ENCODE assay signal across 14 mouse cellular contexts in genomic region chr7:115500170-115500569, GRCm38 (mm10).
DNase-seq lines count a peak whose midpoint lies in the region; ATAC-seq lines count a peak whose summit lies in the region.
"Had no signal": no experiment of that assay in that cellular context is flagged by ENCODE, and none has a peak within 500 bp of the region (broad histone marks: within the 10 kb centered on the region; RNA-seq: fewer than 3 reads in every experiment).

No protein-coding gene starts in this region.

- 0 out of 2 replicates have a peak, but pooled peaks have one; percentile 37 for ATAC-seq in liver, embryonic 16.5 days (ENCODE audit: low read depth)
- ATAC-seq in liver, embryonic 12.5 days, result no peak

- H3K9me3 ChIP-seq in liver, embryonic 16.5 days (replicated peaks; ENCODE audit: control insufficient read depth, low read length), result no peaks in the 10 kb centered on the region
- H3K9me3 ChIP-seq in liver, embryonic 12.5 days (replicated peaks), result no peaks in the 10 kb centered on the region
- H3K9me3 ChIP-seq in limb, embryonic 10.5 days (replicated peaks), result no peaks in the 10 kb centered on the region
- H3K9me3 ChIP-seq: neural tube, embryonic 15.5 days had no signal

- no peaks in the 10 kb centered on the region for H3K27me3 ChIP-seq in liver, embryonic 16.5 days (ENCODE audit: control insufficient read depth, insufficient read depth, low read depth, low read length)
- no peaks in the 10 kb centered on the region for H3K27me3 ChIP-seq in liver, embryonic 12.5 days (replicated peaks)
- H3K27me3 ChIP-seq in limb, embryonic 10.5 days (ENCODE audit: low read depth, poor library complexity, severe bottlenecking), result 0 out of 2 replicates have a peak, but pooled peaks cover 5% of the 10 kb centered on the region
- H3K27me3 ChIP-seq: neural tube, embryonic 15.5 days had no signal

- peak; percentile 23 to 68 for DNase-seq in adrenal gland, adult (ENCODE audit: inconsistent age in 2 of 2, low spot score in 1 of 2)
- DNase-seq in adrenal gland, postnatal 4 days (ENCODE audit: low spot score in 2 of 2), result no peak
- no peak for DNase-seq in limb, embryonic 10.5 days (ENCODE audit: low spot score)
- peak; percentile 29 to 61 for DNase-seq in lung, postnatal 4 days
- no peak for DNase-seq in B cell, adult 2 months
- DNase-seq in cerebellum, postnatal 10 days, result no peak
- DNase-seq: cerebellum, adult 8-10 months; heart, adult 2 months; heart, postnatal 4 days; right cerebral cortex, postnatal 14 days had no signal

- H3K36me3 ChIP-seq in liver, embryonic 16.5 days (ENCODE audit: control insufficient read depth, insufficient read depth), result no peaks in the 10 kb centered on the region
- peaks cover 2% of the 10 kb centered on the region; the same call in 1 of the 2 replicates for H3K36me3 ChIP-seq in liver, embryonic 12.5 days
- no peaks in the 10 kb centered on the region for H3K36me3 ChIP-seq in limb, embryonic 10.5 days
- H3K36me3 ChIP-seq: neural tube, embryonic 15.5 days had no signal

- H3K4me2 ChIP-seq in liver, embryonic 16.5 days (ENCODE audit: low read depth, low read length), result no peak overlapping the region
- H3K4me2 ChIP-seq in liver, embryonic 12.5 days, result no peak overlapping the region
- H3K4me2 ChIP-seq: neural tube, embryonic 15.5 days had no signal

- 74% methylated on average over 7 of the region's 7 CpGs for WGBS in liver, embryonic 16.5 days (ENCODE audit: insufficient replicate concordance)
- WGBS in liver, embryonic 12.5 days (ENCODE audit: insufficient replicate concordance), result 77% methylated on average over 7 of the region's 7 CpGs
- WGBS in limb, embryonic 10.5 days, result 53% methylated on average over 7 of the region's 7 CpGs

- H3K4me1 ChIP-seq in liver, embryonic 16.5 days (ENCODE audit: control insufficient read depth, low read depth, low read length), result no peaks in the 10 kb centered on the region
- no peaks in the 10 kb centered on the region for H3K4me1 ChIP-seq in liver, embryonic 12.5 days
- H3K4me1 ChIP-seq in limb, embryonic 10.5 days, result peaks cover 48% of the 10 kb centered on the region

- H3K27ac ChIP-seq in liver, embryonic 16.5 days (ENCODE audit: low read length), result no peak overlapping the region
- H3K27ac ChIP-seq in liver, embryonic 12.5 days, result no peak overlapping the region
- H3K27ac ChIP-seq in limb, embryonic 10.5 days, result peak overlapping the region; percentile 76
- H3K27ac ChIP-seq: heart, adult 2 months; macrophage; neural tube, embryonic 15.5 days had no signal

- no peak overlapping the region for H3K9ac ChIP-seq in liver, embryonic 16.5 days (ENCODE audit: low read depth, low read length)
- no peak overlapping the region for H3K9ac ChIP-seq in liver, embryonic 12.5 days
- H3K9ac ChIP-seq: neural tube, embryonic 15.5 days had no signal

- no peak overlapping the region for H3K4me3 ChIP-seq in liver, embryonic 16.5 days (ENCODE audit: low read depth, low read length)
- H3K4me3 ChIP-seq in liver, embryonic 12.5 days, result no peak overlapping the region
- no peak overlapping the region for H3K4me3 ChIP-seq in limb, embryonic 10.5 days
- H3K4me3 ChIP-seq: heart, adult 2 months; neural tube, embryonic 15.5 days had no signal

Comparison
In these comparisons a context has a peak if more than half of its experiments do, and no peak if none do; other contexts are left out.
1. DNase-seq: peak in adrenal gland, adult (2 of 2) and lung, postnatal 4 days (2 of 2); none in adrenal gland, postnatal 4 days (0 of 2), limb, embryonic 10.5 days (single experiment), B cell, adult 2 months (0 of 2) and cerebellum, postnatal 10 days (0 of 2).